Mouse (Mus musculus): ENCODE data around the gene Tmsb10. TPM values are rescaled to one million over a fixed set of nuclear protein-coding genes. Genes with fewer than 3 reads are reported as not detected.

Gene Tmsb10
- total RNA-seq, 2 experiments from 2014 or later: 126 to 128 TPM

DNA sequence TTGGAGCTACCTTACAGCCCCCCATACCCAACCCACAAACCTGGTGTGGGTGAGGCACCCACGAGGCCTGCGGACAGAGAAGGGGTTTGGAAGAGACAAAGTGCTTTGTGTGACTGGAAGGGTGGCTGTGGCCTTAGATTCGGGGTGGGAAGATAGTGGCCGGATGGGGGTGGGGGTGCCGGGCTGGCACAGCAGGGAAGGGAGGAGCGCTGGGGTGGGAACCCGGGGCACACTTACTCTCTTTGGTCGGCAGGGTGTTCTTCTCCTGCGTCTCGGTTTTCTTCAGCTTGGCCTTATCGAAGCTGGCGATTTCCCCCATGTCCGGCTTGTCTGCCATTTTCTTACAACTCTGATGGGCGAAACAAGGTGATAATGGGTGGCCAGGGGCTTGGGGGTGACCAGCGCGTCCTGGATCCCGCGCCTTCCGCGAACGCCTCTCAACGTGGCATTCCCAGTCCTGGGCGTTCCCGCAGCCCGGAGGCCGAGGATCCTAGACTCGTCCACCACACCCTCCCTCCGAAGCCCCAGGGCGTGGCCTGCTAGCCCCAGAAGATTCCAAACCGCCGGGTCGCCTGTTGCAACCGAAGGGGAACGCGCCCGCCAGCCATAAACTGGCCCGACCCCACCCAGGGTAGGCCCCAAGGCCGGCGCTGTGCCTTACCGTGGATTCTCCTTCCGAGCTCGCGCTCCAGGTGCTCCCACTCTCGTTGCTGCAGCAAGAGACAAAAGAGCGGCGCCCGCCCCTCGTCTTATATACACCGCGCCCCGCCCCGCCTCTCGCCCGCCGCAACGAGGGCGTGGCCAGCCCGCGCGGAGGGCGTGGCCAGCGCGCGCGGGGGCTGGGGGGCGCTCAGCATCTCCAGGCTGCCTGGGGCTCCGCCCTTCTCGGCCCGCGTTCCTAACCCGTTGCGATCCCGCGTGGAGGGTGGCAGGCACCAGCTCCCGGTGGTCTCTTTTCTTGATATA, 589 bp downstream of the Tmsb10 start:
- intact Hi-C loops (cut with DNase I): loop anchor here (2.0 kb wide), 1 partner anchor 23 kb away; no protein-coding TSS in a partner anchor
- peak; percentile 81 for DNase-seq (ENCODE audit: low spot score)

DNA sequence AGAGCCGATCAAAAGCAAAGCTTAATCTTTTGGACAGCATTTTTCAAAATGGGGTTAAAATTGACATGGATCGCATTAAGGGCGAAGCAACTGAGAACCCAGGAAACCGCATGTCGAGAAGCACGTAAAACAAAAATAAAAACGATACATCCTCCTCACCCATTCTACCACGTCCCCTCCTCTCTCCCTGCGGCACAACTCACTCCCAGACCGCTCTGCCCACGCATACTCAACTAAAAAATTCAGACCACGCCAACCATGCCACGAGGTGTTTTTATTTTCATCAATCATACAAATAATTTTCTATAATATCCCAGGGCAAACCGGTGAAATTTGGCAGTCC, 1.5 kb downstream of the Tmsb10 start:
- intact Hi-C loops (cut with DNase I): no loop called here
- DNase-seq (ENCODE audit: low spot score): no peak

DNA sequence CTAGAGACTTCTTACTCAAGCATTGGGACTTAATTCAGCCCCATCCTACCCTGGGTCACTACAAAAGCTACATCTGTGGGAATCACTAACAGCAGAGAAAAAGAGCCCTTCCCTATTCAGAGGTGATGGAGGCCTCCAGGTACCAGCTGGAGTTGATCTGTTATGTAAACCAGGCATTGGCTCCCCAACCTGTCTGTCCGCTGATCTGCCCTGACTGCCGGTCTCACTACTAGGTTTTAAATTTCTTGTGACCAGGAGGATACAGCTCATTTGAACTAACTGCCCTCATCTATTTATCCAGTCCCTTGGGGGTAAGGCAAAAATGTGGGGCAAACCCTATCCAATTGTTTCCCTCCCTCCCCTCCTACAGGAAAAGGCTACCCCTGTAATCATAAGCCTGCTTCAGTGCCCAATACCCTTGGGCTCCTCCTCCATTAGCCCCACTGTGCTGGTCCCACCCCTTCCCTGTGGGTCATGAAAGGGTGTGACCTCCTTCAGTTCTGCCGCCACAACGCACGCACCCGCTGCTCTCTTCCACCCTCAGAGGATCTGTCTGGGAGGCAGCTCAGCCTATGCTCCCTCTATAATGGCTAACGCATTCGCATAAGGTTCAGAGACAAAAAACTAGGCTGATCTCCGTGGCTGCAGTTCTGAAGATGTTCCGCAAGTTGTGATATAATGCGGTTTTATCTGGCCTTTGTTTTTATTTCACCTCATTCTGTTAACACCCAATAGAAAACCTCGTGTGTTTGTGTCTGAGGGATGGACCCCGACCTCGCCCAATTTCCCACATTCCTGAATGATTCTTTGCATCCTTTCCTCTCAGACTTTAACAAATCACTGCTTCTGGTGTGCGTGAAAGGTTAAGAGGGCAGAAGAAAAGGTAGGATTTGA, 2.1 kb downstream of the Tmsb10 start:
- peak; percentile 29 for DNase-seq (ENCODE audit: low spot score)
- intact Hi-C loops (cut with DNase I): no loop called here

- DNase-seq (ENCODE audit: low spot score): no peak
- intact Hi-C loops (cut with DNase I): no loop called here
These were observed 2.9 kb downstream of the Tmsb10 start for GRCm38 (mm10) chr6:72955517-72956198.

DNA sequence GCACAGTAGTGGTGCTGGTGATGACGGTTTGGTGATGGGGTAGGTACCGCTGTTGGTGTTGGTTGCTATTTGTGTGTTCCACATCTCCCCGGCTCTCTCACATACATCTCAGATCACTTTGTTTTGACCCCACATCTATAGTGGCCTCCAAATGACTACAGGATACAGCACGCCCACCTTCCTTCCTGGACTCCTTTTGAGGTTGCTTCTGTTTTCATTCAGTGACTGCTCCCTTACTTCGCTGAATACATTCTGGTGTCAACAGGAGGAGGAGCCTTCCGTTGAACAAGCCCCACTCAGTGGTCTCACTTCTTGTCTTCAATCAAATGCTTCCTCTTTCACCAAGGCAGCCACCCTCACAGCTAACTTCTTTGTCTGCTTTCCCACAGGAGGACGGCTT, 3.8 kb downstream of the Tmsb10 start:
- intact Hi-C loops (cut with DNase I): no loop called here
- DNase-seq (ENCODE audit: low spot score): no peak

DNA sequence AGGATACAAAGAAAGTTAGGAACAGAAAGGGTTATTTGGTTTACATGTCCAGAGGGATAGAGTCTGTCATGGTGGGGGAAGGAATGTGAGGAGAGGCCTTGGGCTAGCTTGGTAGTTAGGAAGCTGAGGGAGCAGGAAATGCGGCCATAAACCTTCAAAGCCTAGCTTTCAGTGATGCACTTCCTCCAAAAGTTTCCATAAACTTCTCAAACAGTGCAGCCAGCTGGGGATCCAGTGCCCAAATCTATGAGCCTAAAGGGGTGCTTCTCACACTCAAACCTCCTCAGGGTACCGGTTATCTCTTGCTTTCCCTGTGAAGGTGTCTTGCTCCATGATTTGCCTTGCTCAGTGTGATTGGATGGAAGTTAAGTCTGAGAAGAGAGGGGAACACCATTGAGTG, 5.6 kb downstream of the Tmsb10 start:
- intact Hi-C loops (cut with DNase I): no loop called here
- DNase-seq (ENCODE audit: low spot score): no peak

DNA sequence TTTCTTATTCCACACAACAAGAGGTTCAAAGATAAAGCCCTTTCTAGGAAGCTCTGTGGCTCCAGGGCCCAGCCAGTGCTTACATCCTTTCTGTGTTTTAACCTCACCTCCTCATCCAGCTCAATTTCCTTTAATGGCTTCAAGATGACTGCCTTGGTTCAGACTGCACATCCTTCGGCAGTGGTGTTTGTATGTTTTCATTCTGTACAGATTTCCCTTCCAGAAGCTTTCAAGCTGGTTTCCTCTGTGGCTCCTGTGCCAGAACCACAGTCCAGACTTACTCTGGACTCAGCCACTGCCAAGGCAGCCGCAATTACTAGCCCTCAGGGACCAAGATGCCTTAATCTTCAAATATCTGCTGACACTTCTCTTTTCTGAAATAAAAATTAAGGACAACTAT, 6.3 kb downstream of the Tmsb10 start:
- DNase-seq (ENCODE audit: low spot score): no peak
- intact Hi-C loops (cut with DNase I): no loop called here

- intact Hi-C loops (cut with DNase I): no loop called here
- no peak for DNase-seq (ENCODE audit: low spot score)
These were observed 9.3 kb downstream of the Tmsb10 start for GRCm38 (mm10) chr6:72949161-72949756.

DNA sequence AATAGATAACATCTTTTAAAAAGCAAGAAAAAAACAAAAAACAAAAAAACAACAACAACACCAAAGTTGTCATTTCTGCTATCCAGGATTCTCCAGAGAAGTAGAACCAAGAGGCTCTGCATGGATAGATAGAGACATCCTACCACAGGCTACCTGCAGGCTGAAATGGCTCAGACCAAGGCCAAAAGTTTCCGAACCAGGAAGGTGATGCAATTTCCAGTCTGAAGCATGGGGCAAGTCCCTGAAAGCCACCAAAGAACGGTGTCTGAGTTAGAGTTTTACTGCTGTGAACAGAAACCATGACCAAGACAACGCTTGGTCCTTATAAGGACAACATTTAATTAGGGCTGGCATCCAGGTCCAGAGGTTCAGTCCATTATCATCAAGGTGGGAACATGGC, 10.2 kb downstream of the Tmsb10 start:
- intact Hi-C loops (cut with DNase I): no loop called here
- DNase-seq (ENCODE audit: low spot score): no peak

- intact Hi-C loops (cut with DNase I): no loop called here
- DNase-seq (ENCODE audit: low spot score): no peak
These were observed 10.6 kb downstream of the Tmsb10 start for GRCm38 (mm10) chr6:72947960-72948359.

DNA sequence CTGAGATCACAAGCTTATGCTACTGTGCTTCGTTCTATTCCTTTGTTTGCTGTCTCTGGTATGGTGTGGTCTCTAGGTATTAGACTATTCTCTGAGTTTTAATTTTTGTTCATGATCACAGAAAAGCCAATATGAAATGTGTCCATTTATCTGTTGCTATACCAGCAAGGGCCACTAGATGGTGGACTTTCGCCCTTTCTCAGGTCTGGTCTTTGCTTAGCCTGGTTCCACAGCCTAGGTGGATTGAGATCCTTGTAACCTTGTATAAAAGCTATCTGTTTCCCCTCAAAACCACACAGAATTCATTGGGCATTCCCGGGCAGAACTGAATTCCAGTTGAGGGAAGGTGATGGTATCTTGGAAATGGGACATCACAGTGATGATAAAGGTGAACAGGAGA, 18.1 kb downstream of the Tmsb10 start:
- no peak for DNase-seq (ENCODE audit: low spot score)
- intact Hi-C loops (cut with DNase I): loop anchor here (1.0 kb wide), 1 partner anchor 213 kb away; no protein-coding TSS in a partner anchor

DNA sequence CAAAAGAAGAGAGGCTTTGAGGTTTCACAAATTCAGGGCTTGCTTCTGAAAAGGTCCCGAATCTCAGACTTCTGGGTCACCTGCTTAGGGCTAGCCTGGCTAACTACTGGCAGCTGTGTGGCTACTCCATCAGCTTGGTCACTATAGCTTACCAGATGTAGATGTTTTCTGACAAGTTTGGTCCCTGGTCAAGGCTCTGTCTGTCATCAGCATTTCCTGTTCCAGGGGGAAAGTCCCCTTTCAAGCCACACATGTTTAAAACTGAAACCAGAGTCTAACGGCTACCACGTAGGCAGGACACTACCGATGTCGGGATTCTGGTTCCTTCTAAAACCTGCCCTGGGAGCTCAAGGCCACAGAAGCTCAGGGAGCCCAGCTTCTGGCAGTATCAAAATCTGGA, 20.7 kb downstream of the Tmsb10 start:
- no peak for DNase-seq (ENCODE audit: low spot score)
- intact Hi-C loops (cut with DNase I): loop anchor here (5.0 kb wide), 1 partner anchor 289 kb away; no protein-coding TSS in a partner anchor

- intact Hi-C loops (cut with DNase I): loop anchor here (5.0 kb wide), 1 partner anchor 290 kb away; no protein-coding TSS in a partner anchor
- DNase-seq (ENCODE audit: low spot score): no peak
These were observed 21.1 kb downstream of the Tmsb10 start for GRCm38 (mm10) chr6:72937430-72937829.

GRCm38 (mm10) chr6:72932955-72933354, 25.6 kb downstream of the Tmsb10 start:
- intact Hi-C loops (cut with DNase I): no loop called here
- DNase-seq (ENCODE audit: low spot score): no peak

DNA sequence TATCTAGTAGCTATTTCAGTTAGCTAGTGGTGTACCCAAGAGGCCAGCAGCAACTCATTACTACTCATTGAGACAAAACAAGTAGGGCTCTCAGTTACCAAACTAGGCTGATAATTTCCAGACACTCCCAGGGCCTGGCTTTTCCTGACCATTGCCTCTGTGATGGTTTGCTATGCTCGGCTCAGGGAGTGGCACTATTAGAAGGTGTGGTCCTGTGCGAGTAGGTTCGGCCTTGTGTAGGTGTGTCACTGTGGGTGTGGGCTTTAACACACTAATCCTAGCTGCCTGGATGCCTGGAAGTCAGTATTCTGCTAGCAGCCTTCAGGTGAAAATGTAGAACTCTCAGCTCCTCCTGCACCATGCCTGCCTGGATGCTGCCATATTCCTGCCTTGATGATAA, 27.0 kb downstream of the Tmsb10 start:
- intact Hi-C loops (cut with DNase I): no loop called here
- no peak for DNase-seq (ENCODE audit: low spot score)

- intact Hi-C loops (cut with DNase I): no loop called here
- DNase-seq (ENCODE audit: low spot score): no peak
These were observed 28.7 kb downstream of the Tmsb10 start for GRCm38 (mm10) chr6:72929795-72930398.

GRCm38 (mm10) chr6:72926755-72927482, 31.6 kb downstream of the Tmsb10 start:
- peak; percentile 64 for DNase-seq (ENCODE audit: low spot score)
- intact Hi-C loops (cut with DNase I): no loop called here

DNA sequence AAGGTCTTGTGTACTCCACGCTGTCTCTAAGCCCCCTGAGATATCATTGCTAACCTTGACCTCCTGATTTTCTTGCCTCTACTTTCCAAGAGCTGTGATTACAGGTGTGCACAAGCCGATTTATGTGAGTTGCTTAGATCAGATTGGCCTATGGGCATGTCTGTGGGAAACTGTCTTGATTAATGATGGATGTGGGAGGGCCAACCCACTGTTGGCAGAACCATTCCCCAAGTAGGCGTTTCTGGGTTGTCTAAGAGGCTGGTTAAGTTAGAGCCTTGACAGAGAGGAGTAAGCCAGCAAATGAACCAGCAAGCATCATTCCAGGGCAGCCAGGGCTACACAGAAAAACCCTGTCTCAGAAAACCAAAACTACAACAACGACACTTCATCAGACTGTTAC, 32.5 kb downstream of the Tmsb10 start:
- intact Hi-C loops (cut with DNase I): no loop called here
- no peak for DNase-seq (ENCODE audit: low spot score)

DNA sequence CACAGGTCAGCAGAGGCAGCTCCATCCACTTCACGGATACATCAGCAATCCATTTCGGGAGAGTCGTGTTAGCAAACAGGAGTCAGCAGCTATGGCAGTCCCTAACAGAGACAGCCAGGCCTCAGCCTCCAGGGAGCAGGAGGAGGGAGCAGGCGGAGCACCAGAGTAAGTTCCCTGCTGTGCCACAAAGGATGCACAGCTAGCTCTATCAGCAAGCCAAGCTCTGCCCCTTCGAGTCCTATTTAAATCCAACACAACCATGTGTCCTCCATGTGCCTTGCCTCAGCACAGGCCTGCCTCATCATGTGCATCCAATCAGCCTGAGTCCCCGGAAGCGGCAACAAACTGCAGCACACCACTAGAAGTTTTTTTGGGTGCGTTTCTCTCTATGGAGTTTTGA, 35.2 kb downstream of the Tmsb10 start:
- intact Hi-C loops (cut with DNase I): no loop called here
- DNase-seq (ENCODE audit: low spot score): no peak
